Mouse (Mus musculus) heart, embryonic 11.5 days (tissue): ENCODE results near the gene Tbc1d8b. TPM values are rescaled to one million over a fixed set of nuclear protein-coding genes. Genes with fewer than 3 reads are reported as not detected.

Source experiments
- ATAC-seq: fragments of 200-750 bp; cut with Nextera tagmentation; replicated peaks from 2 replicates; pipeline ENCODE4 v1.8.0; 2017; ENCODE audit warnings: moderate library complexity; ENCODE audit not compliant: insufficient number of reproducible peaks, low FRiP score, low TSS enrichment
- H3K27ac ChIP-seq: fragments of 300-500 bp; sonication (generic); 2 replicates; pipeline ENCODE4 v1.5.1; 2014; ENCODE audit warnings: mild to moderate bottlenecking, low read depth, low read length
- H3K27me3 ChIP-seq: fragments of 300-500 bp; sonication (generic); 2 replicates; pipeline ENCODE4 v1.6.1; 2014; ENCODE audit warnings: mild to moderate bottlenecking, low read length, mixed read lengths; ENCODE audit not compliant: control insufficient read depth, insufficient read depth
- H3K36me3 ChIP-seq: fragments of 300-500 bp; sonication (generic); 2 replicates; pipeline ENCODE4 v1.6.1; 2014; ENCODE audit warnings: mild to moderate bottlenecking, low read length, moderate library complexity, mixed read lengths; ENCODE audit not compliant: control insufficient read depth, insufficient read depth
- H3K4me1 ChIP-seq: fragments of 300-500 bp; sonication (generic); 2 replicates; pipeline ENCODE4 v1.6.1; 2014; ENCODE audit warnings: low read length; ENCODE audit not compliant: control insufficient read depth, insufficient read depth
- H3K4me2 ChIP-seq: fragments of 300-500 bp; sonication (generic); 2 replicates; pipeline ENCODE4 v1.6.1; 2014; ENCODE audit warnings: mild to moderate bottlenecking, moderate library complexity
- H3K4me3 ChIP-seq: fragments of 300-500 bp; sonication (generic); 2 replicates; pipeline ENCODE4 v1.5.1; 2014; ENCODE audit warnings: low read depth, low read length
- H3K9ac ChIP-seq: fragments of 300-500 bp; sonication (generic); 2 replicates; pipeline ENCODE4 v1.6.1; 2014; ENCODE audit warnings: mild to moderate bottlenecking, low read depth, low read length, moderate library complexity
- H3K9me3 ChIP-seq: fragments of 300-500 bp; sonication (generic); replicated peaks from 2 replicates; pipeline ENCODE4 v1.6.1; 2016; ENCODE audit warnings: low read length; ENCODE audit not compliant: control insufficient read depth
- WGBS: fragments of 180-500 bp; shearing (Covaris S2); extraction: QIAGEN DNeasy Blood & Tissue Kit; methylation state at CpG from one replicate; pipeline ENCODE4 v1.1.7; 2014; ENCODE audit not compliant: insufficient replicate concordance; 5-methylcytosine and 5-hydroxymethylcytosine counted together
- polyA plus RNA-seq: library from polyadenylated mRNA; unstranded; fragments of >200 nt; fragmentation: Nextera tagmentation; extraction: Ambion mirVana; gene quantifications from 2 replicates; pipeline ENCODE4 v1.2.1, GENCODE M21; 2014

The Tbc1d8b gene
- 1.9 and 2.0 TPM in 2 replicates for polyA plus RNA-seq

DNA sequence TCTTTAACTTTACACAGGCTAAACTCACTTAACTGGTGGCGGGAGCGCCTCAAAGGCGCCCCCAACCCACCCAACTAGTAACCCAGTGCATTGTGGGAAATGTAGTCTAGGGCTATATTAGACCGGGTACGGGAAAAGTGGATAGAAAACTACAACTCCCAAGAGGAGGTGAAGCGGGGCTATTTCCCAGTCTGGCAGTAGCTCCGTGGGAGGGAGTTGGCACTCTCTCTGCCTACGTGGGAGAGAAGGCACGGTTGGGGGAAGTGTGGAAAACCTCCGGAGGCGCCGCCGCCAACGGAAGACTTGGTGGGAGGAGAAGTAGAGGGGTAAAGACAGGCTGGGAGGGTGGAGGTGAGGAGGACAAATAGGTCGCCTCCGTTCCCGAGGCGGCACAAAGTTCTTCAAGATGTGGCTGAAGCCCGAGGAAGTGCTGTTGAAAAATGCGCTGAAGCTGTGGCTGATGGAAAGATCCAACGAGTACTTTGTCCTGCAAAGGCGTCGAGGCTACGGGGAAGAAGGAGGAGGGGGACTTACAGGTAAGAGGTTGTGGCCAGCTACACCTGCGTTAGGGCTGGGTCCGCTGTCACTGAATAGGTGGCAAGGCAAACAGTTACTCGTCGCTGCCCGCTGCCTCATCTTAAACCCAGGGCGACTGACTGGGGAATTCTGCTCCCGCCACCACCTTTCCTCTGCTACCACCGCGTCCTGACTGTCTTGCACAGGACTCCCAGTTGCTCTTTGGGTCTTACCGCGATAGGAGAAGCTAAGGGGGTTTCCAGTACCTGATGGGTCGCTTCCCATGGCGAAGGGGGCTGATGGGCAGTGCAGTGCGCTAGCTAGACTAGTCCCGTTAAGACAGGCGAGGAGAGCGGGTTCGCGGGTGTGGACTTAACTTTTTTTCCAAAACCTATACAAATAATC lies at the start of gene Tbc1d8b:
Tbc1d8b (plus strand) TSS at position 222 of the 921 bp plus-strand sequence.
- peak; percentile 96 for ATAC-seq
- no peaks in the 10 kb centered on the region for H3K9me3 ChIP-seq
- peak within 1 kb of the TSS; percentile 62 for H3K4me2 ChIP-seq
- H3K36me3 ChIP-seq, result no peaks in the 10 kb centered on the region
- H3K4me3 ChIP-seq, result peak within 1 kb of the TSS; percentile 55
- H3K27me3 ChIP-seq, result no peaks in the 10 kb centered on the region
- H3K9ac ChIP-seq, result peak within 1 kb of the TSS; percentile 72
- H3K4me1 ChIP-seq, result no peaks in the 10 kb centered on the region
- WGBS, result 8% methylated on average over 43 of the region's 43 CpGs
- H3K27ac ChIP-seq, result 0 out of 2 replicates have a peak within 1 kb of the TSS, but pooled peaks have one; percentile 41

DNA sequence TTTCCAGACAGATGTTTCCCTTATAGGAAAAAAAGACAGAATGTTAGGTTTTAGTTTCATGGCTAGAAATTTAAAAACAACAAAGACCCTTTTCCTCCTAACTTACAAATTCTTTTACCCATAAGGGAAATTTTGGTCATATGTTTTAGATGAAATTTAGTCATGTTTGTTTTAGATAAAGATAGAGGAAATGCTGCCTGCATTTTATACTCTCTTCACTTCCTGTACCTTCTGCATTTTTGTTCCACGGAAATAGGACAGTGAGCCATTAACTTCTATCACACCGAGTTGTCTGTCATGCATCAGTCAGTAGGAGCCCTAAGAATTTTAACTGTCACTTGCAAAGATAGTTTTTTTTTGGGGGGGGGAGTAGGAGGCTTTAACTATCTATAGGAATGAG lies 45.1 kb upstream of the Tbc1d8b start:
- 35% methylated on average over 2 of the region's 2 CpGs for WGBS
- H3K4me3 ChIP-seq, result no peak overlapping the region
- no peaks in the 10 kb centered on the region for H3K27me3 ChIP-seq
- H3K36me3 ChIP-seq, result no peaks in the 10 kb centered on the region
- H3K4me2 ChIP-seq, result no peak overlapping the region
- no peaks in the 10 kb centered on the region for H3K9me3 ChIP-seq
- no peaks in the 10 kb centered on the region for H3K4me1 ChIP-seq
- no peak for ATAC-seq
- H3K9ac ChIP-seq, result no peak overlapping the region
- no peak overlapping the region for H3K27ac ChIP-seq

DNA sequence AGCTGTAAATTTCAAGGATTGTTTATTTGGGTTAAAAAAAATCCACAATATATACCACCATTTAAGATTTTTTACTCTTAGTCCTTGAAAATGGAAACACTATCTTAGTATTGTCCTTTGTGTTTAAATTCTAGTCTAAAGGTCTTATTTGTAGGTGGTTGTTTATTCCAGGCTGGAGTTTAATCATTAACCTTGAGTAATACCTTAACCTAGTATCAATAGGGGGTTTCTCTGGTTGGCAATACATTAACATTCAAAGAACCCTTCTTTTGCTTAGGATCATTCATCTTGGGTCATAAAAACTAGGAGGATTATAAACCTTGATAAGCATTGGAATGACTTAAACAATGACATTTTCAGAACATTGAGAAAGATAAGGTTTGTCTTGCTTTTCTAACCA lies 44.4 kb upstream of the Tbc1d8b start:
- no peak for ATAC-seq
- H3K4me1 ChIP-seq, result no peaks in the 10 kb centered on the region
- H3K9me3 ChIP-seq, result no peaks in the 10 kb centered on the region
- no peak overlapping the region for H3K27ac ChIP-seq
- H3K4me2 ChIP-seq, result no peak overlapping the region
- no peaks in the 10 kb centered on the region for H3K36me3 ChIP-seq
- H3K9ac ChIP-seq, result no peak overlapping the region
- no peaks in the 10 kb centered on the region for H3K27me3 ChIP-seq
- no peak overlapping the region for H3K4me3 ChIP-seq

DNA sequence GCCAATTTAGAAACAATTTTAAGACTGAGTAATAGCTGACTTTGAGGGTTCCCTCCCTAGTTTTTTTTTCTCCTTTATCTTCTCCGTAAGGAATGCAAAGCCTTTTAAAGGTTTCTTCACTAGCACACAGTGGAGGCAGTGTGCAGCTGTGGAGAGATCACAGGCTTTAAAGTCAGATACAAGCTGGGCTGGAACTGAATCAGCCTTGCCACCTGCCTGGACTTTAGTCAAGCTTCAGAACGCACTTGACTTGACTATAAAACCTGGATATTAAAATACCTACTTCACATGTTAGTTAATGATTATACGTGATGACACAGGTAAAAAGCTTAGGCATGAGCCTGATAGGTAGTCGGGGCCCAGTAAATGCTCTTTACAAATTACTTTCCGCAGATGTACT lies 32.6 kb upstream of the Tbc1d8b start:
- H3K9me3 ChIP-seq, result no peaks in the 10 kb centered on the region
- H3K36me3 ChIP-seq, result no peaks in the 10 kb centered on the region
- H3K27me3 ChIP-seq, result no peaks in the 10 kb centered on the region
- no peak overlapping the region for H3K27ac ChIP-seq
- no peak overlapping the region for H3K4me3 ChIP-seq
- ATAC-seq, result no peak
- no peak overlapping the region for H3K9ac ChIP-seq
- WGBS, result 70% methylated on average over 5 of the region's 5 CpGs
- no peak overlapping the region for H3K4me2 ChIP-seq
- H3K4me1 ChIP-seq, result no peaks in the 10 kb centered on the region

DNA sequence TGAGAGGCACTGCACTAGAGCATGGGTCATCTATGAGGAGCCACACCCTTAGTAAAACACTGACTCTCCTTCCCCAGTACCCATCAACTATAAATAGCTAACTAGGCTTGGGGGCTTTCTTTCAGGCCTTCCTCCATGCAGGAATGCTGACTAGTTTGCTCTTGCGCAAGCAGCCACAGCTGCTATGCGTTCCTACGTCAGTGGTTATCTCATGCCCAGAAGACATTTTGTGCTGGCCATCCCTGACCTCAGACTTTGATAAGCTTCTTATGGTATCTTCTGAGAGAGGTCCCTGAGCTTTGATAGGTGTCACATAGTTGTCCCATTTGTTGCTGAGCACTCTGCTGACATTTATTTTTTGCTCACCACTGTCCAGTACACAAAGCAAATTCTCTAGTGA lies 31.5 kb upstream of the Tbc1d8b start:
- 55% methylated on average over 3 of the region's 3 CpGs for WGBS
- H3K4me1 ChIP-seq, result no peaks in the 10 kb centered on the region

DNA sequence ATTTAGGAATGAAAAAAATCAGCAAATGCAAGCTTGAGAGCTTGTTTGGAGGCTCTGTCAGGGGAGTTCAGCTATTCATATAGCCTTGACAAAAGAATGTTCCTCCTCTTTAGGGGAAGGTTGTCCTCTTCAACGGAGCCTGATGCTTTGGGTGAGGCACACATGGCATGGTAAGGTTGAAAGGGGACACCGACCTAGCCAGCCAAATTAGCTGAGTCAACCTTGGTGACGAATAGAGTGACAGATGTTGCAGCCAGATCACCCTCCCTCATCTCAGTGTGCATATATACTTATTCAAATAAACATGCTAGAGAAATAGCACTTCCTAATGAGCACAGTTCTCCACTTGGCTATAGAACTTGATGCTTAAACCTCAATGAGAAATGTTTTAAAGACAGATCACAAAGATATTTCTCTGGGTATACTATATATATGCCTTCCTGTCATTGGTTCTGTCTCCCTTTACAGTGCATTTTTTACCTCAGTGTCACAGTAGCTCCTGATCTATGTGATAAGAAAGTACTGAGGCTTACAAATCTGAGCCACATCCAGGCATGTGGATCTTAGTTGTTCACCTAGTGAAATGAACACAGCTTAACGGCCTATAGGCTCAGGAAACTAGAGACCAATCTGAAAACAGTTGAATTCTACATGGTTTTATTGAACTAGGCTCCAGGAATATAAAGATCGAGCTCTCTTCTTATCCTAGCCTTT lies 30.3 kb upstream of the Tbc1d8b start:
- WGBS, result 72% methylated on average over 5 of the region's 5 CpGs
- H3K9ac ChIP-seq, result no peak overlapping the region
- no peaks in the 10 kb centered on the region for H3K27me3 ChIP-seq
- no peak for ATAC-seq
- H3K36me3 ChIP-seq, result no peaks in the 10 kb centered on the region
- no peak overlapping the region for H3K4me3 ChIP-seq
- H3K4me2 ChIP-seq, result no peak overlapping the region
- H3K27ac ChIP-seq, result no peak overlapping the region
- H3K9me3 ChIP-seq, result no peaks in the 10 kb centered on the region
- H3K4me1 ChIP-seq, result no peaks in the 10 kb centered on the region

More for the DNA sequence above, 31.5 kb upstream of the Tbc1d8b start:
- H3K4me3 ChIP-seq, result no peak overlapping the region
- H3K27me3 ChIP-seq, result no peaks in the 10 kb centered on the region
- no peaks in the 10 kb centered on the region for H3K9me3 ChIP-seq
- H3K36me3 ChIP-seq, result no peaks in the 10 kb centered on the region
- H3K4me2 ChIP-seq, result no peak overlapping the region
- no peak overlapping the region for H3K9ac ChIP-seq
- ATAC-seq, result no peak
- no peak overlapping the region for H3K27ac ChIP-seq

DNA sequence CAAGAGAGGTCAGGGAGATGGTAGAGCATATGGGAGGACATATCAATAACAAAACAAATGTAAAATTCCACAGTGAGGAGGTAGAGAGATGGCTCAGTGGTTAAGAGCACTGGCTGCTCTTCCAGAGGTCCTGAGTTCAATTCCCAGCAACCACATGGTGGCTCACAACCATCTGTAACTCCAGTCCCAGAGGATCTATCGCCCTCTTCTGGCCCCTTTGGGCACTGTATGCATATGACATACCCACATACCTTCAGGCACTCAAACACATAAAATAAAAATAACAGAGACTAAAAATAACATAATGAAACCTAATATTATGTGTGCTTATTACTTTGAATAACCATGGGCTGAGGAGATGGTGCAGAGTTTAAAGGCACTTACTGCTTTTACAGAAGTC lies 22.7 kb upstream of the Tbc1d8b start:
- H3K9ac ChIP-seq, result no peak overlapping the region
- 40% methylated on average over 1 of the region's 1 CpGs for WGBS
- no peak overlapping the region for H3K4me2 ChIP-seq
- ATAC-seq, result no peak
- H3K4me3 ChIP-seq, result no peak overlapping the region
- H3K9me3 ChIP-seq, result no peaks in the 10 kb centered on the region
- H3K4me1 ChIP-seq, result no peaks in the 10 kb centered on the region
- H3K36me3 ChIP-seq, result no peaks in the 10 kb centered on the region
- H3K27me3 ChIP-seq, result no peaks in the 10 kb centered on the region
- H3K27ac ChIP-seq, result no peak overlapping the region

DNA sequence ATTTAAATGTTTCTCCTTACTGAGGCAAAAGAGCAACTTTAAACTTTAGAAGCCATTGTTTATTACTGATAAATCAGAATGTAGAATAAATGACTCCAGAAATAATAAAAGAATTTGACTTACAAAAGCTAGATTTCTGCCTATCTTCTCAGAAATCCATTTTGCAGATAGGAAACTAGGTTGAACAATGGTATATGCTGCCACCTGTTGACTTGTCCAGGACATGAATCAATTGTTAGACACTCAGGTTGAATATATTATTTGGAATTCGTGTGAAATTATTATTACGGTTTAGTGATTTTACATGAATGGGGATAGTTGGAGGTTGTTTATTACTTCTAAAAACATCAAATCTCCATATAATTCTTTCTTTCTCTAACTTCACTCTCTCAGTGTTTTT lies 19.0 kb upstream of the Tbc1d8b start:
- Histone ChIP-seq H3K4me1 (no peaks in the 10 kb centered on the region), H3K27me3 (no peaks in the 10 kb centered on the region), H3K4me2 (no peak overlapping the region), H3K9me3 (no peaks in the 10 kb centered on the region), H3K4me3 (no peak overlapping the region), H3K36me3 (no peaks in the 10 kb centered on the region), H3K27ac (no peak overlapping the region), H3K9ac (no peak overlapping the region)
- no peak for ATAC-seq
- 76% methylated on average over 2 of the region's 2 CpGs for WGBS
